Mouse (Mus musculus) spleen, postnatal 10 days (tissue): ENCODE data around the gene Lsp1.
A peak's percentile ranks its signal among the peaks of the same experiment; 100 is the strongest.

ENCODE experiments used
- DNase-seq, 2 experiments: peaks; one replicate each; pipeline ENCODE4 v3.0.0; 2021 to 2022; ENCODE audit warnings: low spot score in 2 of 2

Lsp1 gene

GRCm38 (mm10) chr7:142505942-142506341 is 45.3 kb downstream of the Lsp1 start:
- DNase-seq: no peak

- no peak for DNase-seq
Measured at GRCm38 (mm10) chr7:142506501-142506900, 45.9 kb downstream of the Lsp1 start.

- no peak for DNase-seq
Measured at GRCm38 (mm10) chr7:142507453-142507852, 46.8 kb downstream of the Lsp1 start.

GRCm38 (mm10) chr7:142509518-142509917 is 48.9 kb downstream of the Lsp1 start:
- DNase-seq: no peak

GRCm38 (mm10) chr7:142510021-142510777 is 49.6 kb downstream of the Lsp1 start:
- DNase-seq: no peak

- DNase-seq: no peak
Measured at GRCm38 (mm10) chr7:142514048-142514447, 53.4 kb downstream of the Lsp1 start.

- DNase-seq: no peak
Measured at GRCm38 (mm10) chr7:142516221-142516978, 55.8 kb downstream of the Lsp1 start.

- no peak for DNase-seq
Measured at GRCm38 (mm10) chr7:142517531-142517930, 56.9 kb downstream of the Lsp1 start.

GRCm38 (mm10) chr7:142520331-142520730 is 59.7 kb downstream of the Lsp1 start:
- DNase-seq: no peak

GRCm38 (mm10) chr7:142522352-142522751 is 61.7 kb downstream of the Lsp1 start:
- no peak for DNase-seq

GRCm38 (mm10) chr7:142523200-142523990 is 62.8 kb downstream of the Lsp1 start:
- no peak for DNase-seq

GRCm38 (mm10) chr7:142525342-142526178 is 65.0 kb downstream of the Lsp1 start:
- no peak for DNase-seq

GRCm38 (mm10) chr7:142529350-142529749 is 68.7 kb downstream of the Lsp1 start:
- DNase-seq: no peak

- DNase-seq: no peak
Measured at GRCm38 (mm10) chr7:142531973-142532521, 71.4 kb downstream of the Lsp1 start.

- no peak for DNase-seq
Measured at GRCm38 (mm10) chr7:142532671-142533058, 72.1 kb downstream of the Lsp1 start, which contains the start of gene Mrpl23. Gene Mrpl23, plus strand, starts transcription at chr7:142532686.

- DNase-seq: peak; percentile 78 to 88
Measured at GRCm38 (mm10) chr7:142533059-142533855, 72.6 kb downstream of the Lsp1 start.

- DNase-seq: no peak
Measured at GRCm38 (mm10) chr7:142535116-142535515, 74.5 kb downstream of the Lsp1 start.

- DNase-seq: no peak
Measured at GRCm38 (mm10) chr7:142535832-142536231, 75.2 kb downstream of the Lsp1 start.

GRCm38 (mm10) chr7:142537181-142537580 is 76.6 kb downstream of the Lsp1 start:
- no peak for DNase-seq

GRCm38 (mm10) chr7:142537879-142538278 is 77.3 kb downstream of the Lsp1 start:
- DNase-seq: peak; percentile 47 to 79
